Comparison of ENCODE assay signal across 11 mouse cellular contexts in genomic region chr7:35141519-35141918, GRCm38 (mm10). TPM values are rescaled to one million over a fixed set of nuclear protein-coding genes. Genes with fewer than 3 reads are reported as not detected.
DNase-seq lines count a peak whose midpoint lies in the region; ATAC-seq and TF ChIP-seq lines count a peak whose summit lies in the region.
"Had no signal": no experiment of that assay in that cellular context is flagged by ENCODE, and none has a peak within 500 bp of the region (broad histone marks: within the 10 kb centered on the region; RNA-seq: fewer than 3 reads in every experiment).

No protein-coding gene starts in this region.

- no peak for TF ChIP-seq CTCF in hindbrain, postnatal 0 days (IDR thresholded peaks at IDR 0.05; ENCODE audit: low read depth)
- no peak for TF ChIP-seq CTCF in lung, postnatal 0 days (IDR thresholded peaks at IDR 0.05)

- no peak for ATAC-seq in hindbrain, postnatal 0 days
- no peak for ATAC-seq in hindbrain, embryonic 12.5 days (ENCODE audit: low FRiP score)
- peak; percentile 5; the same call in 1 of the 2 replicates for ATAC-seq in lung, postnatal 0 days
- ATAC-seq in neural tube, embryonic 15.5 days (ENCODE audit: low FRiP score): no peak
- ATAC-seq: inflammation-experienced regulatory T-cells, adult 6 months had no signal

- H3K27ac ChIP-seq in hindbrain, postnatal 0 days: no peak overlapping the region
- no peak overlapping the region for H3K27ac ChIP-seq in hindbrain, embryonic 12.5 days
- 0 out of 2 replicates have a peak overlapping the region, but pooled peaks have one; percentile 14 for H3K27ac ChIP-seq in lung, postnatal 0 days (ENCODE audit: low read length)
- H3K27ac ChIP-seq in neural tube, embryonic 15.5 days (replicated peaks): no peak overlapping the region
- H3K27ac ChIP-seq: heart, embryonic 15.5 days had no signal

- 44% methylated on average over 5 of the region's 5 CpGs for WGBS in hindbrain, postnatal 0 days
- 72% methylated on average over 5 of the region's 5 CpGs for WGBS in hindbrain, embryonic 12.5 days
- WGBS in lung, postnatal 0 days: 26% methylated on average over 5 of the region's 5 CpGs
- WGBS in neural tube, embryonic 15.5 days: 75% methylated on average over 5 of the region's 5 CpGs

- 0 out of 2 replicates have a peak, but pooled peaks cover 7% of the 10 kb centered on the region for H3K4me1 ChIP-seq in hindbrain, postnatal 0 days (ENCODE audit: insufficient read depth, low read length)
- H3K4me1 ChIP-seq in hindbrain, embryonic 12.5 days: peaks cover 12% of the 10 kb centered on the region; the same call in 1 of the 2 replicates
- peaks cover 7% of the 10 kb centered on the region; the same call in 1 of the 2 replicates for H3K4me1 ChIP-seq in lung, postnatal 0 days (ENCODE audit: insufficient read depth, low read depth, low read length)
- peaks cover 7% of the 10 kb centered on the region; the same call in 1 of the 2 replicates for H3K4me1 ChIP-seq in neural tube, embryonic 15.5 days

- DNase-seq in hindbrain, postnatal 0 days (ENCODE audit: low spot score): peak; percentile 22
- DNase-seq in lung, postnatal 0 days (ENCODE audit: low spot score): peak; percentile 47
- DNase-seq in lung, postnatal 36 days: no peak
- peak; percentile 80 for DNase-seq in kidney, adult 9 months
- DNase-seq in yolk sac, embryonic 10.5 days (ENCODE audit: low spot score): peak; percentile 36
- DNase-seq: gastrocnemius, postnatal 36 days had no signal

- no peaks in the 10 kb centered on the region for H3K36me3 ChIP-seq in hindbrain, postnatal 0 days (ENCODE audit: insufficient read depth, low read length)
- no peaks in the 10 kb centered on the region for H3K36me3 ChIP-seq in hindbrain, embryonic 12.5 days
- no peaks in the 10 kb centered on the region for H3K36me3 ChIP-seq in lung, postnatal 0 days (ENCODE audit: insufficient read depth, low read length)
- H3K36me3 ChIP-seq in neural tube, embryonic 15.5 days: no peaks in the 10 kb centered on the region
- H3K36me3 ChIP-seq: heart, embryonic 15.5 days had no signal

- TF ChIP-seq EP300 in lung, postnatal 0 days (IDR thresholded peaks at IDR 0.05): no peak

- H3K9me3 ChIP-seq in hindbrain, postnatal 0 days (ENCODE audit: low read length): no peaks in the 10 kb centered on the region
- no peaks in the 10 kb centered on the region for H3K9me3 ChIP-seq in hindbrain, embryonic 12.5 days (replicated peaks)
- H3K9me3 ChIP-seq in lung, postnatal 0 days (ENCODE audit: low read length): no peaks in the 10 kb centered on the region
- H3K9me3 ChIP-seq in neural tube, embryonic 15.5 days (replicated peaks): no peaks in the 10 kb centered on the region
- H3K9me3 ChIP-seq: heart, embryonic 15.5 days; megakaryocyte, embryonic 14.5 days had no signal

- H3K27me3 ChIP-seq in hindbrain, postnatal 0 days (ENCODE audit: insufficient read depth, low read length): no peaks in the 10 kb centered on the region
- H3K27me3 ChIP-seq in hindbrain, embryonic 12.5 days: no peaks in the 10 kb centered on the region
- no peaks in the 10 kb centered on the region for H3K27me3 ChIP-seq in lung, postnatal 0 days (replicated peaks; ENCODE audit: insufficient read depth, low read length)
- H3K27me3 ChIP-seq in neural tube, embryonic 15.5 days (replicated peaks): no peaks in the 10 kb centered on the region
- H3K27me3 ChIP-seq: heart, embryonic 15.5 days had no signal

- no peak overlapping the region for H3K4me2 ChIP-seq in hindbrain, postnatal 0 days (ENCODE audit: low read depth, low read length)
- no peak overlapping the region for H3K4me2 ChIP-seq in hindbrain, embryonic 12.5 days (replicated peaks)
- no peak overlapping the region for H3K4me2 ChIP-seq in lung, postnatal 0 days (replicated peaks; ENCODE audit: low read depth, low read length)
- no peak overlapping the region for H3K4me2 ChIP-seq in neural tube, embryonic 15.5 days
- H3K4me2 ChIP-seq: heart, embryonic 15.5 days had no signal

- H3K9ac ChIP-seq in hindbrain, postnatal 0 days (replicated peaks; ENCODE audit: low read length): no peak overlapping the region
- no peak overlapping the region for H3K9ac ChIP-seq in hindbrain, embryonic 12.5 days
- no peak overlapping the region for H3K9ac ChIP-seq in lung, postnatal 0 days (replicated peaks; ENCODE audit: low read depth)
- no peak overlapping the region for H3K9ac ChIP-seq in neural tube, embryonic 15.5 days (replicated peaks)
- H3K9ac ChIP-seq: heart, embryonic 15.5 days had no signal

- H3K4me3 ChIP-seq in hindbrain, postnatal 0 days (ENCODE audit: low read length): no peak overlapping the region
- no peak overlapping the region for H3K4me3 ChIP-seq in hindbrain, embryonic 12.5 days
- H3K4me3 ChIP-seq in lung, postnatal 0 days (ENCODE audit: low read depth, low read length): no peak overlapping the region
- H3K4me3 ChIP-seq in neural tube, embryonic 15.5 days (replicated peaks): no peak overlapping the region
- H3K4me3 ChIP-seq: heart, embryonic 15.5 days; megakaryocyte, embryonic 14.5 days had no signal

RNA-seq across cellular contexts. Expression of gene Cebpa, which starts 22.4 kb away (rescaled TPM):
- total RNA-seq in hindbrain, postnatal 0 days (2014; rRNA removed): 8.3 and 9.8 TPM in 2 replicates
- polyA plus RNA-seq in hindbrain, postnatal 0 days (2015; fragmentation: Nextera tagmentation; extraction: Ambion mirVana): 1.1 TPM in 2 replicates
- 0.96 and 1.6 TPM in 2 replicates for polyA plus RNA-seq in hindbrain, embryonic 12.5 days (2016; fragmentation: Nextera tagmentation; extraction: Ambion mirVana)
- 28.9 and 29.8 TPM in 2 replicates for polyA plus RNA-seq in lung, postnatal 0 days (2015; fragmentation: Nextera tagmentation; extraction: Ambion mirVana)
- polyA plus RNA-seq in neural tube, embryonic 15.5 days (2015; fragmentation: Nextera tagmentation; extraction: Ambion mirVana): 0.74 and 1.9 TPM in 2 replicates

RNA-seq across cellular contexts. Expression of gene Slc7a10, which starts 44.7 kb away (rescaled TPM):
- total RNA-seq in hindbrain, postnatal 0 days (2014; rRNA removed): 62.9 and 70.2 TPM in 2 replicates
- polyA plus RNA-seq in hindbrain, postnatal 0 days (2015; fragmentation: Nextera tagmentation; extraction: Ambion mirVana): 47.8 and 52.8 TPM in 2 replicates
- 1.9 and 2.1 TPM in 2 replicates for polyA plus RNA-seq in hindbrain, embryonic 12.5 days (2016; fragmentation: Nextera tagmentation; extraction: Ambion mirVana)
- polyA plus RNA-seq in lung, postnatal 0 days (2015; fragmentation: Nextera tagmentation; extraction: Ambion mirVana): 20.1 and 21.7 TPM in 2 replicates
- polyA plus RNA-seq in neural tube, embryonic 15.5 days (2015; fragmentation: Nextera tagmentation; extraction: Ambion mirVana): 24.1 and 25.6 TPM in 2 replicates

Comparison
In these comparisons a context has a peak if more than half of its experiments do, and no peak if none do; other contexts are left out.
1. RNA of gene Cebpa, which starts 22.4 kb away (polyA plus RNA-seq): 28.9 to 29.8 TPM in lung, postnatal 0 days; 1.1 TPM in hindbrain, postnatal 0 days, 0.96 to 1.6 TPM in hindbrain, embryonic 12.5 days and 0.74 to 1.9 TPM in neural tube, embryonic 15.5 days; every median in the first group is over 10 times any median in the second.